Mouse (Mus musculus): ENCODE data around the gene Mfsd7a. TPM values are rescaled to one million over a fixed set of nuclear protein-coding genes. Genes with fewer than 3 reads are reported as not detected.

Gene Mfsd7a
- polyA plus RNA-seq, 1 experiment: 12.8 TPM

DNA sequence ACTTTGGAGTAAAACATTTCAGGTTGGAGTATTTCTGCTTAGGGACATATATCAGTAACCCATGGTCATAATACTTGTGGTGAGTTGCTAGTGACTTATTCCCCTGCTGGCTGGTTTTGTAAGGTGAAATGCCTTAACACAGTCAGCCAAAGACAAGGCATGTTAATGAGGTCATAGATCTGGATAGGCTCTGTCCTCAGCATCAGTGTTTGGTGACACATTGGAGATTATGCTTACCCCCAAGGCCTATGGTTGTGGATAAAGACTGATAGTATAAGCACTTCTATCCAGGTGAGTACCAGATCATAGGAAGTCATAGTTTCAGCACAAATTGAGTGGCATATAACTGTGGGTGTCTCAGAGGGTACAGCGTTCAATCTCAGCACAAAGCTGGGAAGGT is 18.0 kb upstream of the Mfsd7a start:
- TF ChIP-seq CTCF (IDR thresholded peaks at IDR 0.05; ENCODE audit: extremely low read depth, insufficient read length, insufficient replicate concordance, low read depth, low read length): no peak
- TF ChIP-seq POLR2A (IDR thresholded peaks at IDR 0.05; ENCODE audit: low read depth, low read length): no peak
- Histone ChIP-seq H3K4me1 (ENCODE audit: control insufficient read depth, insufficient read depth, insufficient read length, low read length) (peaks cover 6% of the 10 kb centered on the region; the same call in 1 of the 2 replicates), H3K27me3 (ENCODE audit: control insufficient read depth, insufficient read depth, low read length) (no peaks in the 10 kb centered on the region), H3K27ac (ENCODE audit: insufficient read depth, low read depth, low read length) (no peak overlapping the region), H3K36me3 (ENCODE audit: control insufficient read depth, insufficient read depth, low read length) (no peaks in the 10 kb centered on the region; the same call in 1 of the 2 replicates), H3K4me3 (ENCODE audit: low read depth, low read length) (no peak overlapping the region)
- 96% methylated on average over 1 of the region's 1 CpGs for WGBS

DNA sequence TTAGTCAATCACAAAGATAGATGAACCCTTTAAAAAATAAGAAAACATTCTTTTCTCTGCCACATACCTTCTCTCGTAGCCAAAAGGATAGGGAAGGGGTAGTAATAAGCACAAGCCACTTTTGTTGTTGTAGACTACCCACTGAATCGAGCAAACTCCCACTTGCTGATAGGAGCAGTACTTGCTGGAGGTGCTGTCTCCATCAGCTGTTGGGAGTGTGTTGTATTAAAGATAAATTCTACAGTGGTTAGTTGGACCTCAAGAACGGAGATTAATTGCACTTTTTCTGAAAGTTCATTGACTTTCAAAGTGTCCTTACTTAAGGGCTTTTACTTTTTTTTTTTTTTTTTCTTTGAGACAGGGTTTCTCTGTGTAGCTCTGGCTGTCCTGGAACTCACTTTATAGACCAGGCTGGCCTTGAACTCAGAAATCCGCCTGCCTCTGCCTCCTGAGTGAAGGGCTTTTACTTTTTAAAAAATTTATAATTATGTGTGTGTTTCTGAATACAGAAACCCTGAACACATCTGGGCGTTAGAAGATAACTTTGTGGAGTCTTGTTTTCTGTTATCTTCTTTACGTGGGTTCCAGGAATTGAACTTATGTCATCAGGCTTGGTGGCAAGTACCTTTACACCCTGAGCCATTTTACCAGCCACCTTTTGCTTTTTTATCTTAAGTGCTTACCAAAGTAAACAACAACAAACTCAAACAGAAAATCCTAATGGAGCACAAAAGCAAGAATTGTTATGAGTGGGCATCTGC is 16.6 kb upstream of the Mfsd7a start:
- no peak for TF ChIP-seq POLR2A (IDR thresholded peaks at IDR 0.05; ENCODE audit: low read depth, low read length)
- no peak for TF ChIP-seq CTCF (IDR thresholded peaks at IDR 0.05; ENCODE audit: extremely low read depth, insufficient read length, insufficient replicate concordance, low read depth, low read length)
- Histone ChIP-seq H3K4me3 (ENCODE audit: low read depth, low read length) (no peak overlapping the region), H3K36me3 (ENCODE audit: control insufficient read depth, insufficient read depth, low read length) (no peaks in the 10 kb centered on the region), H3K4me1 (ENCODE audit: control insufficient read depth, insufficient read depth, insufficient read length, low read length) (peaks cover 6% of the 10 kb centered on the region; the same call in 1 of the 2 replicates), H3K27me3 (ENCODE audit: control insufficient read depth, insufficient read depth, low read length) (no peaks in the 10 kb centered on the region), H3K27ac (ENCODE audit: insufficient read depth, low read depth, low read length) (no peak overlapping the region)
- 72% methylated on average over 6 of the region's 6 CpGs for WGBS

DNA sequence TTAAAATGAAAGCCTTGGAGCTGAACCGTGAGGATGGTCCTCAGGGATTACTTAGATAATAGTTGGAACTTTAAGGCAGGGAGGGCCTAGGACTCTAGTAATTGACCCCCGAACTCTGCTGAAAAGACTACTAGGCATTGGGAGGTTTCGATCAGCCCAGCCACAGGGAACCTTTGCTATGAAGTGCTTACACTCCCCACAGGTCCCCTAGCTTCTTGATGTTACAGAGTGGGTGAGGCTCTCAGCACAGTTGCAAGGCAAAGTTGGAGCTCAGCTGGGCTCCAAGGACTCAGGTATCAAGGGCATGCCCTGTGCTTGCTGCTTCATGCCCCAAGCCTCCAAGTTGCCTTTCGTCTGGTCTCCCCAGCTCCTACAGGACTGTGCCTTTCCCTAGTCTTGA is 13.8 kb upstream of the Mfsd7a start:
- Histone ChIP-seq H3K4me3 (ENCODE audit: low read depth, low read length) (peak overlapping the region; percentile 72), H3K4me1 (ENCODE audit: control insufficient read depth, insufficient read depth, insufficient read length, low read length) (peaks cover 6% of the 10 kb centered on the region; the same call in 1 of the 2 replicates), H3K36me3 (ENCODE audit: control insufficient read depth, insufficient read depth, low read length) (no peaks in the 10 kb centered on the region), H3K27ac (ENCODE audit: insufficient read depth, low read depth, low read length) (peak overlapping the region; percentile 39), H3K27me3 (ENCODE audit: control insufficient read depth, insufficient read depth, low read length) (no peaks in the 10 kb centered on the region)
- WGBS: 15% methylated on average over 4 of the region's 4 CpGs
- TF ChIP-seq POLR2A (IDR thresholded peaks at IDR 0.05; ENCODE audit: low read depth, low read length) (peak; percentile 34; the same call in 1 of the 2 replicates), CTCF (IDR thresholded peaks at IDR 0.05; ENCODE audit: extremely low read depth, insufficient read length, insufficient replicate concordance, low read depth, low read length) (no peak)

DNA sequence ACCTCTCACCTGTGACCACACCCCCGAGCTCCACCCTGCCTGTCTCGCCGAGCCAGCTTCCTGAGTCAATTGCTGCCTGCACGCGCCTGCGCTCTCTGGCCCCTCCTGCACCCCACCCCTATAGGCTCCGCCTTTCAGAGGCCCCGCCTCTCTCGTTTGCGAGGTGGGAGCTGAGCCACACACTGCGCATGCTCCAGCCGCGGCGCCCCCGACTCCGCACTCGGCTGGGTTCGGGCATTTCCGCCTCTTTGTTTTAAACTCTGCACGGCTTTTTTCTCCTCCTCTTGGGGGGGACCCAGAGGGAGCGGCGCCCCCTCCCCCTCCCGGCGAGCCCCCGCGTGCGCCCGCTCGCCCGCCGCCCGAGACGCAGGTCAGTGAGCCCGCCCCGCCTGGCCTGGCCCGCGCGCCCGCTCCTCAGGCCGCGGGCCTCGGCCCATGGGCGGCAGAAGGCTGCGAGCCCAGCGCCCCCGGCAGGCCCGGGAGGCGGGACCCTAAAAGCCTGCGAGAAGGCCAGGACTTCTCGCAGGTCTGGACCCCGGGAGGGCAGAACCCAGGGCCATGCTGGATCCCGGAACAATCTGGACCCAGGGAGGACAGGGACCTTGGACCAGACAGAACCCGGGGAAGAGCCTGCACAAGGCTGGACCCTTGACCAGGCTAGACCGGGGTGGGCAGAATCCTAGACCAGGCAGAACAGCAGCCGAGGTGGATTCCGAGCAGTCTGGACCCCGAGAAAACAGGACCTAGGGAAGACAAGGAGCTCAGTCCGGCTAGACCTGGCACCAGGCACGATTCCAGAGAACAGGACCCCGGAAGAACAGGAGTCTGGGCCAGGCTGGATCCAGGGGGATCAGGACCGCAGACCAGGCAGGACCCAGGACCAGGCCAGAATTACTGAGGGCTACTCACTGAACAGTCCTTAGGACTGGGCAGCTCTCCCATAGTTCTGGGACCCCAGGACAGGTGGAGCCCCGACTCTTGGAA is 12.7 kb upstream of the Mfsd7a start, which contains the start of gene Pcgf3:
Gene Pcgf3, plus strand, starts transcription at position 151 of the 984 bp plus-strand sequence.
- Histone ChIP-seq H3K4me1 (ENCODE audit: control insufficient read depth, insufficient read depth, insufficient read length, low read length) (peaks cover 6% of the 10 kb centered on the region; the same call in 1 of the 2 replicates), H3K27me3 (ENCODE audit: control insufficient read depth, insufficient read depth, low read length) (no peaks in the 10 kb centered on the region), H3K36me3 (ENCODE audit: control insufficient read depth, insufficient read depth, low read length) (no peaks in the 10 kb centered on the region), H3K4me3 (ENCODE audit: low read depth, low read length) (peak within 1 kb of the TSS; percentile 72), H3K27ac (ENCODE audit: insufficient read depth, low read depth, low read length) (peak within 1 kb of the TSS; percentile 39)
- no peak for TF ChIP-seq CTCF (IDR thresholded peaks at IDR 0.05; ENCODE audit: extremely low read depth, insufficient read length, insufficient replicate concordance, low read depth, low read length)
- TF ChIP-seq POLR2A (IDR thresholded peaks at IDR 0.05; ENCODE audit: low read depth, low read length): 0 out of 2 replicates have a peak, but pooled peaks have one; percentile 53
- WGBS: under 1% methylated on average over 60 of the region's 62 CpGs

DNA sequence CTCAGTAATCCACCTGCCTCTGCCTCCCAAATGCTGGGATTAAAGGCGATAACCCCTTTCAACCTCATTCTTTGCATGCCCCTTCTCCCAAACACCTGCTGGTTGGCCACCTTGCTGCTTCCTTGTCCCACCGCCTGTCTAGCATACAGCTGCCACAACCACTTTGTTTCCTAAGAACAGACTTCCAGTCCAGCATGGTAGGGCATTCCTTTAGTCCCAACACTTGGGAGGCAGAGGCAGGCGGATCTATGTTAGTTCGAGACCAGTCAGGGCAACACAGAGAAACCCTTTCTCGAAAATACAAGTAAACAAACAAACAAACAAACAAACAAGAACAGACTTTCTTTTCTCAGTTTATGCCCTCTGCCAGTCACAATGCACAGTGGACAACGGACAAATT is 11.8 kb upstream of the Mfsd7a start:
- Histone ChIP-seq H3K4me1 (ENCODE audit: control insufficient read depth, insufficient read depth, insufficient read length, low read length) (peaks cover 6% of the 10 kb centered on the region; the same call in 1 of the 2 replicates), H3K36me3 (ENCODE audit: control insufficient read depth, insufficient read depth, low read length) (no peaks in the 10 kb centered on the region), H3K27ac (ENCODE audit: insufficient read depth, low read depth, low read length) (no peak overlapping the region), H3K4me3 (ENCODE audit: low read depth, low read length) (peak overlapping the region; percentile 72), H3K27me3 (ENCODE audit: control insufficient read depth, insufficient read depth, low read length) (no peaks in the 10 kb centered on the region)
- TF ChIP-seq CTCF (IDR thresholded peaks at IDR 0.05; ENCODE audit: extremely low read depth, insufficient read length, insufficient replicate concordance, low read depth, low read length): no peak
- no peak for TF ChIP-seq POLR2A (IDR thresholded peaks at IDR 0.05; ENCODE audit: low read depth, low read length)
- WGBS: 34% methylated on average over 6 of the region's 6 CpGs

DNA sequence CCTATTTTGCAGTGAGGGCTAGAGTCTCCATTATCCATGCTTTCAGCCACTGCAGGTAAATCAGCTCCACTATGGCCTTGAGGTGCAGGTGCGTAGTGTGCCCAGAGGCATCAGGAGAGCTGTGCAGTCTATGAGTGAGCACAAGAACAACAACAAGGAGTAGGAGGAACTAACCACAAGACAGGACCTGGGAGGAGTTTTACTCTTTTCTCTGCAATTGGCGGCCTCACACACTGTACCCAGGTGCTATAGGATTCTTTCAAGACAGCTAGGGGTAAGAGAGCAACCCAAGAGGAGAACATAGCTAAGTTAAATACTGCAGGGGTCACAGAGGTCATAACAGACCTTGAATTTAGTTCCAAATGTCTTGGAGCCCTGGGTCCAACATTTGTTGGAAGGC is 10.0 kb upstream of the Mfsd7a start:
- no peak for TF ChIP-seq POLR2A (IDR thresholded peaks at IDR 0.05; ENCODE audit: low read depth, low read length)
- TF ChIP-seq CTCF (IDR thresholded peaks at IDR 0.05; ENCODE audit: extremely low read depth, insufficient read length, insufficient replicate concordance, low read depth, low read length): no peak
- H3K4me1 ChIP-seq (ENCODE audit: control insufficient read depth, insufficient read depth, insufficient read length, low read length): peaks cover 9% of the 10 kb centered on the region; the same call in 1 of the 2 replicates
- H3K27ac ChIP-seq (ENCODE audit: insufficient read depth, low read depth, low read length): no peak overlapping the region
- no peaks in the 10 kb centered on the region for H3K36me3 ChIP-seq (ENCODE audit: control insufficient read depth, insufficient read depth, low read length)
- no peak overlapping the region for H3K4me3 ChIP-seq (ENCODE audit: low read depth, low read length)
- WGBS: 82% methylated on average over 2 of the region's 2 CpGs
- no peaks in the 10 kb centered on the region for H3K27me3 ChIP-seq (ENCODE audit: control insufficient read depth, insufficient read depth, low read length)

All from small intestine, adult 2 months (tissue).